Mouse (Mus musculus): ENCODE measurements at regions not wholly inside any gene's neighbourhood (a gene's known extent, or its start where the extent isn't known, plus 50 kb on each side); places are given as distances from the start of the nearest gene placed in this dataset.

GRCm38 (mm10) chr8:6227901-6228300 is 1122.8 kb upstream of the Slc10a2 start:
- DNase-seq = no peak

- no peak for DNase-seq
Measured at GRCm38 (mm10) chr8:6225194-6225593, 1120.0 kb upstream of the Slc10a2 start.

- no peak for DNase-seq
Measured at GRCm38 (mm10) chr8:6207617-6208349, 1102.6 kb upstream of the Slc10a2 start.

GRCm38 (mm10) chr8:6204051-6204745 is 1099.0 kb upstream of the Slc10a2 start:
- no peak for DNase-seq

- DNase-seq = no peak
Measured at GRCm38 (mm10) chr8:6191431-6191830, 1086.3 kb upstream of the Slc10a2 start.

- DNase-seq = no peak
Measured at GRCm38 (mm10) chr8:6188422-6188821, 1083.3 kb upstream of the Slc10a2 start.

GRCm38 (mm10) chr8:6186561-6186960 is 1081.4 kb upstream of the Slc10a2 start:
- no peak for DNase-seq

GRCm38 (mm10) chr8:6179602-6180001 is 1074.5 kb upstream of the Slc10a2 start:
- no peak for DNase-seq

GRCm38 (mm10) chr8:6166433-6166832 is 1061.3 kb upstream of the Slc10a2 start:
- no peak for DNase-seq

- no peak for DNase-seq
Measured at GRCm38 (mm10) chr8:6165230-6165629, 1060.1 kb upstream of the Slc10a2 start.

- DNase-seq = no peak
Measured at GRCm38 (mm10) chr8:6164758-6165157, 1059.6 kb upstream of the Slc10a2 start.

GRCm38 (mm10) chr8:6144588-6144987 is 1039.4 kb upstream of the Slc10a2 start:
- DNase-seq = no peak

- no peak for DNase-seq
Measured at GRCm38 (mm10) chr8:6140090-6140489, 1034.9 kb upstream of the Slc10a2 start.

- DNase-seq = no peak
Measured at GRCm38 (mm10) chr8:6139171-6139570, 1034.0 kb upstream of the Slc10a2 start.

GRCm38 (mm10) chr8:6132243-6132751 is 1027.1 kb upstream of the Slc10a2 start:
- DNase-seq = no peak

GRCm38 (mm10) chr8:6125265-6125664 is 1020.1 kb upstream of the Slc10a2 start:
- DNase-seq = no peak

GRCm38 (mm10) chr8:6119506-6119905 is 1014.4 kb upstream of the Slc10a2 start:
- DNase-seq = no peak

GRCm38 (mm10) chr8:6111351-6111750 is 1006.2 kb upstream of the Slc10a2 start:
- DNase-seq = no peak

GRCm38 (mm10) chr8:6090028-6090427 is 984.9 kb upstream of the Slc10a2 start:
- DNase-seq = no peak

GRCm38 (mm10) chr8:6043939-6044577 is 938.9 kb upstream of the Slc10a2 start:
- peak; percentile 69 for DNase-seq

GRCm38 (mm10) chr8:6012206-6012605 is 907.1 kb upstream of the Slc10a2 start:
- no peak for DNase-seq

GRCm38 (mm10) chr8:6011182-6011581 is 906.0 kb upstream of the Slc10a2 start:
- DNase-seq = no peak

GRCm38 (mm10) chr8:6010712-6011111 is 905.6 kb upstream of the Slc10a2 start:
- DNase-seq = no peak

GRCm38 (mm10) chr8:6002612-6003011 is 897.5 kb upstream of the Slc10a2 start:
- no peak for DNase-seq
